Mouse (Mus musculus): ENCODE measurements around the gene Irgm2. TPM values are rescaled to one million over a fixed set of nuclear protein-coding genes. Genes with fewer than 3 reads are reported as not detected.

The Irgm2 gene
- polyA plus RNA-seq, 1 experiment from 2014 or later, result 3.8 TPM

GRCm38 (mm10) chr11:58183579-58183978, 15.8 kb upstream of the Irgm2 start:
- Histone ChIP-seq H3K27me3 (replicated peaks) (no peaks in the 10 kb centered on the region), H3K9ac (no peak overlapping the region), H3K9me3 (no peaks in the 10 kb centered on the region), H3K4me1 (no peaks in the 10 kb centered on the region), H3K27ac (no peak overlapping the region), H3K4me3 (replicated peaks) (no peak overlapping the region), H3K4me2 (no peak overlapping the region), H3K36me3 (no peaks in the 10 kb centered on the region)
- ATAC-seq (ENCODE audit: insufficient read depth, low FRiP score, low read depth), result no peak
- WGBS, result 93% methylated on average over 3 of the region's 3 CpGs

GRCm38 (mm10) chr11:58189675-58190074, 9.7 kb upstream of the Irgm2 start:
- WGBS, result 86% methylated on average over 6 of the region's 6 CpGs

GRCm38 (mm10) chr11:58193326-58193725, 6.1 kb upstream of the Irgm2 start:
- H3K4me3 ChIP-seq (replicated peaks), result no peak overlapping the region
- H3K9ac ChIP-seq, result no peak overlapping the region
- no peaks in the 10 kb centered on the region for H3K9me3 ChIP-seq
- 0 out of 2 replicates have a peak, but pooled peaks cover 3% of the 10 kb centered on the region for H3K4me1 ChIP-seq
- H3K27ac ChIP-seq, result no peak overlapping the region
- no peaks in the 10 kb centered on the region for H3K36me3 ChIP-seq
- no peaks in the 10 kb centered on the region for H3K27me3 ChIP-seq (replicated peaks)
- 49% methylated on average over 3 of the region's 3 CpGs for WGBS
- ATAC-seq (ENCODE audit: insufficient read depth, low FRiP score, low read depth), result no peak
- H3K4me2 ChIP-seq, result no peak overlapping the region

More at GRCm38 (mm10) chr11:58189675-58190074, 9.7 kb upstream of the Irgm2 start:
- H3K9ac ChIP-seq, result no peak overlapping the region
- no peak overlapping the region for H3K4me2 ChIP-seq
- no peaks in the 10 kb centered on the region for H3K36me3 ChIP-seq
- H3K9me3 ChIP-seq, result no peaks in the 10 kb centered on the region
- H3K4me3 ChIP-seq (replicated peaks), result no peak overlapping the region
- no peak overlapping the region for H3K27ac ChIP-seq
- no peak for ATAC-seq (ENCODE audit: insufficient read depth, low FRiP score, low read depth)
- H3K4me1 ChIP-seq, result 0 out of 2 replicates have a peak, but pooled peaks cover 3% of the 10 kb centered on the region
- no peaks in the 10 kb centered on the region for H3K27me3 ChIP-seq (replicated peaks)

- WGBS, result 33% methylated on average over 4 of the region's 4 CpGs
- no peak for ATAC-seq (ENCODE audit: insufficient read depth, low FRiP score, low read depth)
- no peak overlapping the region for H3K27ac ChIP-seq
- no peaks in the 10 kb centered on the region for H3K27me3 ChIP-seq (replicated peaks)
- H3K9ac ChIP-seq, result no peak overlapping the region
- H3K4me3 ChIP-seq (replicated peaks), result no peak overlapping the region
- no peak overlapping the region for H3K4me2 ChIP-seq
- no peaks in the 10 kb centered on the region for H3K9me3 ChIP-seq
- H3K36me3 ChIP-seq, result no peaks in the 10 kb centered on the region
- 0 out of 2 replicates have a peak, but pooled peaks cover 3% of the 10 kb centered on the region for H3K4me1 ChIP-seq
Observed at GRCm38 (mm10) chr11:58193860-58194520, 5.4 kb upstream of the Irgm2 start.

DNA sequence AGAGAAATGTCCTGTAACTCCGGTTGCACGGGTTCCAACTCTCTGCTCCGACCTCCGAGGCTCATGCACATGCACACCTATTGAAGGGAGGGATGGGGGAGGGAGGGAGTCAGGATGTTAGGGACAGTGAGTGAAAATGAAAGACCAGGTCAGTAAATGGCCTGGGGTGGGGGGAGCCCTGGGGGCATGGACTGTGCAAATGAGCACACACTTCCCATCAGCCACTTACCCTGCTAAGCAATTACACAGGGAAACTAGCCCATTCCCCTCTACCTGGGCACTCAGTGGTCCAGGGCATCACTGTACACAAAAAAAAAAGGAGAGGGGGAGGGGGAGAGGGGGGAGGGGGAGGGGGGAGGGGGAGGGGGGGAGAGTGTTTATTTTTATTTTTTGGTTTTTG, 755 bp upstream of the Irgm2 start:
- peak overlapping the region; percentile 63 for H3K4me3 ChIP-seq (replicated peaks)
- H3K36me3 ChIP-seq, result no peaks in the 10 kb centered on the region
- no peak for ATAC-seq (ENCODE audit: insufficient read depth, low FRiP score, low read depth)
- no peaks in the 10 kb centered on the region for H3K27me3 ChIP-seq (replicated peaks)
- no peak overlapping the region for H3K9ac ChIP-seq
- WGBS, result 84% methylated on average over 4 of the region's 4 CpGs
- H3K9me3 ChIP-seq, result no peaks in the 10 kb centered on the region
- peak overlapping the region; percentile 73 for H3K4me2 ChIP-seq
- H3K27ac ChIP-seq, result no peak overlapping the region
- H3K4me1 ChIP-seq, result 0 out of 2 replicates have a peak, but pooled peaks cover 3% of the 10 kb centered on the region

GRCm38 (mm10) chr11:58200226-58200625, 808 bp downstream of the Irgm2 start:
- no peak overlapping the region for H3K9ac ChIP-seq
- no peaks in the 10 kb centered on the region for H3K9me3 ChIP-seq
- H3K4me1 ChIP-seq, result no peaks in the 10 kb centered on the region
- 86% methylated on average over 4 of the region's 4 CpGs for WGBS
- H3K27ac ChIP-seq, result no peak overlapping the region
- no peaks in the 10 kb centered on the region for H3K36me3 ChIP-seq
- ATAC-seq (ENCODE audit: insufficient read depth, low FRiP score, low read depth), result no peak
- no peak overlapping the region for H3K4me3 ChIP-seq (replicated peaks)
- H3K27me3 ChIP-seq (replicated peaks), result no peaks in the 10 kb centered on the region
- no peak overlapping the region for H3K4me2 ChIP-seq

DNA sequence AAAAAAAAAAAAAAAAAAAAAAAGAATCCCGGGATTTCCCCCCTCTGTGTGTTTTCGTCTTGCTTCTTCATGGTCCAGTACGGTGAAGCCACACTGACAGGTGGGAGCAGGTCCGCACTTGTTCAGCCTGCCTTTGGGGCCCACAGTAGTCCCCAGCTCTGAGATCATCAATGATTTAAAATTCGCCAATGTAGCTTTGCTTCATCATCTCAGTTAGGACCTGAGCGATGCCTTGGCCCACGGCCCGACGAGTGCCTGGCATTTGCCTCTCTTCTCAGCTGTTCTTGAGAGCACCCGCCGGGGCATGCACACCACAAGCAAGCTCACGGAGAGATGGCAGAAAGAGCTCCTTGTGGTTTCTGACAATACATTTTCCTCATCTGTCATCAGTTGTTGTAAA, 1.6 kb downstream of the Irgm2 start:
- no peak overlapping the region for H3K4me3 ChIP-seq (replicated peaks)
- no peaks in the 10 kb centered on the region for H3K4me1 ChIP-seq
- H3K9ac ChIP-seq, result no peak overlapping the region
- H3K27me3 ChIP-seq (replicated peaks), result no peaks in the 10 kb centered on the region
- H3K4me2 ChIP-seq, result no peak overlapping the region
- no peaks in the 10 kb centered on the region for H3K9me3 ChIP-seq
- H3K27ac ChIP-seq, result no peak overlapping the region
- no peaks in the 10 kb centered on the region for H3K36me3 ChIP-seq
- ATAC-seq (ENCODE audit: insufficient read depth, low FRiP score, low read depth), result no peak
- 76% methylated on average over 12 of the region's 12 CpGs for WGBS

DNA sequence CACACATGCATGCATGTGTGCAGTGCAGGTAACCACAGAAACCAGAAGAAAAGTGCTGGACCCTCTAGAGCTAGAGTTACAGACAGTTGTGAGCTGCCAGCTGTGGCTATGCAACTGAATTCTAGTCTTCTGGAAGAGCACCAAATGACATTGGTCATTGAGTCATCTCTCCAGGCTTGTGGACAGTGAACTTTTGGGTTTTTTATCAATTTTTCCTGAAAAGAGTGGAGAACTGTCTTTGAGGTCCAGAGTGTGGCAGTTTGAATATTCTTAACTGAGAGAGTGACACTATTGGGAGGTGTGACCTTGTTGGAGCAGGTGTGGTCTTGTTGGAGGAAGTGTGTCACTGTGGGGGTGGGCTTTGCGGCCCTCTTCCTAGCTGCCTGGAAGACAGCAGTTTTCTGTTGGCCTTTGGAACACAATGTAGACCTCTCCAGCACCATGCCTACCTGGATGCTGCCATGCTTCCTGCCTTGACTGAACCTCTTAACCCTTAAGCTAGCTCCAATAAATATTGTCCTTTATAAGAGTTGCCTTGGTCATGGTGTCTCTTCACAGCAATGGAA, 11.0 kb downstream of the Irgm2 start:
- WGBS, result 97% methylated on average over 1 of the region's 1 CpGs
- H3K27me3 ChIP-seq (replicated peaks), result no peaks in the 10 kb centered on the region
- no peak overlapping the region for H3K4me3 ChIP-seq (replicated peaks)
- no peaks in the 10 kb centered on the region for H3K9me3 ChIP-seq
- H3K4me1 ChIP-seq, result peaks cover 8% of the 10 kb centered on the region; the same call in 1 of the 2 replicates
- H3K27ac ChIP-seq, result no peak overlapping the region
- H3K36me3 ChIP-seq, result no peaks in the 10 kb centered on the region
- no peak overlapping the region for H3K9ac ChIP-seq
- no peak overlapping the region for H3K4me2 ChIP-seq
- no peak for ATAC-seq (ENCODE audit: insufficient read depth, low FRiP score, low read depth)

- H3K9ac ChIP-seq, result no peak overlapping the region
- ATAC-seq (ENCODE audit: insufficient read depth, low FRiP score, low read depth), result no peak
- peaks cover 13% of the 10 kb centered on the region; the same call in 1 of the 2 replicates for H3K4me1 ChIP-seq
- no peak overlapping the region for H3K27ac ChIP-seq
- 28% methylated on average over 9 of the region's 9 CpGs for WGBS
- no peak overlapping the region for H3K4me2 ChIP-seq
- no peaks in the 10 kb centered on the region for H3K9me3 ChIP-seq
- no peaks in the 10 kb centered on the region for H3K27me3 ChIP-seq (replicated peaks)
- H3K36me3 ChIP-seq, result no peaks in the 10 kb centered on the region
- H3K4me3 ChIP-seq (replicated peaks), result no peak overlapping the region
Observed at GRCm38 (mm10) chr11:58211062-58211681, 11.8 kb downstream of the Irgm2 start.

- Histone ChIP-seq H3K4me3 (replicated peaks) (no peak overlapping the region), H3K9me3 (no peaks in the 10 kb centered on the region), H3K4me2 (no peak overlapping the region), H3K9ac (no peak overlapping the region), H3K36me3 (no peaks in the 10 kb centered on the region), H3K27me3 (replicated peaks) (no peaks in the 10 kb centered on the region), H3K27ac (no peak overlapping the region), H3K4me1 (peaks cover 13% of the 10 kb centered on the region; the same call in 1 of the 2 replicates)
- WGBS, result 18% methylated on average over 2 of the region's 2 CpGs
- no peak for ATAC-seq (ENCODE audit: insufficient read depth, low FRiP score, low read depth)
Observed at GRCm38 (mm10) chr11:58211682-58212067, 12.3 kb downstream of the Irgm2 start.

DNA sequence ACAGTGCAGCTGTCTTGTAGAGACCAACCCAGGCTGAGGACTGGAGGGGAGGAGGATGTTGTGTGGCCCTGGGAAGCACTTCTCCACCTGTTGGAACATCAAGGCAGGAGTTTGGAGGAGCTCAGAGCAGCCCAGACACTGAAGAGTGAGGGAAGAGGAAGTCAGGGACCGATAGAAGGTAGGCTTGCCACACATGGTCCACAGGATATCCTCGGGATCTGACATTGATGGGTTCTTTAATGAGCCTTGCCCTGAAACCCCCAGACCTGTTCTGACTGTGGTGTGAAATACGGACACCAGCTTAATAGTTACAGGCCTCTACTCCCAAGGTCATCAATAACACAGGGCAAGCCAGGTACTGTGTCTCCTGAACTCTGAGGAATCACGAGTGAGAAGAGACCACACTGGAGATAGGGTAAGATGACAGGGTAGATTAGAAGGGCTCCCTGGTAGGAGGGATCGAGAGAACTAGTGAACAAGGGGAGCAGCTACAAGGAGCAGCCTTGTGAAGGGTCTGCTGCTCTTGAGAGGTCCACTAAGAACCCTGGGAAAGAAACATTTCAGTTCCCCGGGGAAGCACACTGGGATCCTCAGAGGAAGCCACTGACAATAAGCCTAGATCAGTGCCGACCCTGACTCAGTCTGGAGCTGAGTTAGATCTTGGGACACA, 14.4 kb downstream of the Irgm2 start:
- no peaks in the 10 kb centered on the region for H3K9me3 ChIP-seq
- H3K4me2 ChIP-seq, result peak overlapping the region; percentile 65; the same call in 1 of the 2 replicates
- peaks cover 16% of the 10 kb centered on the region; the same call in 1 of the 2 replicates for H3K4me1 ChIP-seq
- 82% methylated on average over 7 of the region's 7 CpGs for WGBS
- no peak overlapping the region for H3K27ac ChIP-seq
- no peak overlapping the region for H3K4me3 ChIP-seq (replicated peaks)
- H3K27me3 ChIP-seq (replicated peaks), result no peaks in the 10 kb centered on the region
- no peaks in the 10 kb centered on the region for H3K36me3 ChIP-seq
- ATAC-seq (ENCODE audit: insufficient read depth, low FRiP score, low read depth), result no peak
- no peak overlapping the region for H3K9ac ChIP-seq
